Mouse (Mus musculus) neural tube, embryonic 15.5 days (tissue): ENCODE results near the gene B130006D01Rik. TPM values are rescaled to one million over a fixed set of nuclear protein-coding genes. Genes with fewer than 3 reads are reported as not detected.
A peak's percentile ranks its signal among the peaks of the same experiment; 100 is the strongest.

Source experiments
- ATAC-seq: fragments of 200-750 bp; cut with Nextera tagmentation; 2 replicates; pipeline ENCODE4 v1.8.0; 2017; ENCODE audit warnings: mild to moderate bottlenecking, moderate TSS enrichment, moderate library complexity; ENCODE audit not compliant: low FRiP score
- H3K27ac ChIP-seq: fragments of 300-500 bp; sonication (generic); replicated peaks from 2 replicates; pipeline ENCODE4 v1.5.1; 2015; ENCODE audit warnings: mild to moderate bottlenecking, inconsistent platforms
- H3K27me3 ChIP-seq: fragments of 300-500 bp; sonication (generic); replicated peaks from 2 replicates; pipeline ENCODE4 v1.6.1; 2015; ENCODE audit warnings: inconsistent platforms
- H3K36me3 ChIP-seq: fragments of 300-500 bp; sonication (generic); 2 replicates; pipeline ENCODE4 v1.6.1; 2015; ENCODE audit warnings: inconsistent platforms
- H3K4me1 ChIP-seq: fragments of 300-500 bp; sonication (generic); 2 replicates; pipeline ENCODE4 v1.6.1; 2015; ENCODE audit warnings: inconsistent platforms
- H3K4me2 ChIP-seq: fragments of 300-500 bp; sonication (generic); 2 replicates; pipeline ENCODE4 v1.6.1; 2015; ENCODE audit warnings: inconsistent platforms, mild to moderate bottlenecking, moderate library complexity
- H3K4me3 ChIP-seq: fragments of 300-500 bp; sonication (generic); replicated peaks from 2 replicates; pipeline ENCODE4 v1.5.1; 2015; ENCODE audit warnings: mild to moderate bottlenecking, inconsistent platforms
- H3K9ac ChIP-seq: fragments of 300-500 bp; sonication (generic); replicated peaks from 2 replicates; pipeline ENCODE4 v1.6.1; 2015; ENCODE audit warnings: mild to moderate bottlenecking, inconsistent platforms
- H3K9me3 ChIP-seq: fragments of 300-500 bp; sonication (generic); replicated peaks from 2 replicates; pipeline ENCODE4 v1.6.1; 2016; ENCODE audit warnings: inconsistent platforms
- WGBS: fragments of 180-500 bp; shearing (Covaris S2); methylation state at CpG from one replicate; pipeline ENCODE4 v1.1.7; 2015; ENCODE audit warnings: mixed read lengths; 5-methylcytosine and 5-hydroxymethylcytosine counted together
- polyA plus RNA-seq: library from polyadenylated mRNA; unstranded; fragments of >200 nt; fragmentation: Nextera tagmentation; extraction: Ambion mirVana; gene quantifications from 2 replicates; pipeline ENCODE4 v1.2.1, GENCODE M21; 2015

Gene B130006D01Rik
- 0.99 and 1.3 TPM in 2 replicates for polyA plus RNA-seq

DNA sequence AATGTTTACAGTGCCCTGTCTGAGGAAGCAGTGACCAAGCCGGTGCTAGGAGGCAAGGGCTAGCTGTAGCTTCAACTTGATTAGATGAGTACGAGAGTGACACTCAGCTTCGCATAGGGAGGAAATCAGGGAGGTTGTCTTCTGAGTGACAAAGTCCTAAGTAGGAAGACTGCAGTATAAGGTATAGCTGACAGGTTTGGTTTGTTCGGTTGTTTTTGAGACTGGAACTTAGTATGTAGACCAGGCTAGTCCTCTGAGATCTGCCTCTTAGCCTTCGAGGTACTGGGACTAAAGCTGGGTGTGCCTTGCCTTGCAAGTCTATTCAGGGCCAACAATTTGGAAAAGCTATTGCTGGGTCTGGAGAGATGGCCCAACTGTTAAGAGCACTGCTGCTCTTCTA lies at the start of gene B130006D01Rik:
B130006D01Rik (plus strand) TSS at position 301 of the 400 bp plus-strand sequence.
- Histone ChIP-seq H3K9ac (no peak within 1 kb of the TSS), H3K36me3 (no peaks in the 10 kb centered on the region), H3K4me1 (no peaks in the 10 kb centered on the region), H3K9me3 (no peaks in the 10 kb centered on the region), H3K27me3 (no peaks in the 10 kb centered on the region), H3K4me2 (no peak within 1 kb of the TSS), H3K27ac (no peak within 1 kb of the TSS), H3K4me3 (no peak within 1 kb of the TSS)
- 95% methylated on average over 5 of the region's 5 CpGs for WGBS
- ATAC-seq = no peak

DNA sequence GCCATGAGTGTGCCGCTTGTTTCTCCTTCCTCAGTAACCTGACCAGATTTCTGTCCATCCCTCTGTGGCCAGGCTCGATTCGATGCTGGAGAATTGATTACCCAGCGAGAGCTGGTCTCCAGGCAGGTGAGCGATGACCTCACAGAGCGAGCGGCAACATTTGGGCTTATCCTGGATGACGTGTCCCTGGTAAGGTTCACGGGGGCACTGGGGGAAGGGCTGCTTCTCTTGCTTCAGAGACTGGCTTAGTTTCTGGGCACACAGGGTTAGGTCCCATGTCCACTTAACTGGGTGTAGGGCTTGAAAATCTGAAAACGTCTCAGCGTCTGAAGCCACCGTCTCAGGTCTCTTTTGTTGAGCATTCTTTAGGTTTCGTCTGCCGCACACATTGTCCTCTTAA lies 47.9 kb upstream of the B130006D01Rik start:
- Histone ChIP-seq H3K4me3 (no peak overlapping the region), H3K9ac (no peak overlapping the region), H3K4me1 (peaks cover 9% of the 10 kb centered on the region; the same call in 1 of the 2 replicates), H3K9me3 (no peaks in the 10 kb centered on the region), H3K36me3 (peaks cover 66% of the 10 kb centered on the region), H3K4me2 (no peak overlapping the region), H3K27me3 (no peaks in the 10 kb centered on the region), H3K27ac (peak overlapping the region; percentile 42; the same call in 1 of the 2 replicates)
- 90% methylated on average over 14 of the region's 14 CpGs for WGBS
- ATAC-seq = no peak

DNA sequence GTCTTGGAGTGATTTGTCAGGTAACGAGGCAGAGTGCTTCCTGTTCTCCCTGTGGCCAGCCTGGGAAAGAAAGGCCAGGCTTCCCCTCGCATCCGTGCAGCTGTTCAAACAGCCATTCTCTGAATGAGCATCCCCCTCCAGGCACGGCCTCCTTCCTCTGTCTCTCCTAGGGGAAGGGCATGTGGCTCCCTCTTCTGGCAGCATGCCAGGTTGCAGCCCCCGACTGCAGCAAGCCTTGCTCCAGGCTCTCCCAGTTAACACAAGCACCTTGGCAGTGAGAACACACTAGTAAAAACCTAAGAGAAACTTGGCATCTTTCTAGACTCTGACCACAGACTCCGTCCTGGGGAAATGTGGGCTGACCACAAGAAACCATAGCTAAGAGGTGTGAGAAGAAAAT lies 47.1 kb upstream of the B130006D01Rik start:
- H3K27ac ChIP-seq = peak overlapping the region; percentile 42; the same call in 1 of the 2 replicates
- no peak overlapping the region for H3K9ac ChIP-seq
- H3K36me3 ChIP-seq = peaks cover 67% of the 10 kb centered on the region
- no peaks in the 10 kb centered on the region for H3K9me3 ChIP-seq
- no peak overlapping the region for H3K4me2 ChIP-seq
- no peaks in the 10 kb centered on the region for H3K27me3 ChIP-seq
- H3K4me3 ChIP-seq = no peak overlapping the region
- peaks cover 9% of the 10 kb centered on the region; the same call in 1 of the 2 replicates for H3K4me1 ChIP-seq
- peak; percentile 35; the same call in 1 of the 2 replicates for ATAC-seq
- WGBS = 12% methylated on average over 6 of the region's 6 CpGs

DNA sequence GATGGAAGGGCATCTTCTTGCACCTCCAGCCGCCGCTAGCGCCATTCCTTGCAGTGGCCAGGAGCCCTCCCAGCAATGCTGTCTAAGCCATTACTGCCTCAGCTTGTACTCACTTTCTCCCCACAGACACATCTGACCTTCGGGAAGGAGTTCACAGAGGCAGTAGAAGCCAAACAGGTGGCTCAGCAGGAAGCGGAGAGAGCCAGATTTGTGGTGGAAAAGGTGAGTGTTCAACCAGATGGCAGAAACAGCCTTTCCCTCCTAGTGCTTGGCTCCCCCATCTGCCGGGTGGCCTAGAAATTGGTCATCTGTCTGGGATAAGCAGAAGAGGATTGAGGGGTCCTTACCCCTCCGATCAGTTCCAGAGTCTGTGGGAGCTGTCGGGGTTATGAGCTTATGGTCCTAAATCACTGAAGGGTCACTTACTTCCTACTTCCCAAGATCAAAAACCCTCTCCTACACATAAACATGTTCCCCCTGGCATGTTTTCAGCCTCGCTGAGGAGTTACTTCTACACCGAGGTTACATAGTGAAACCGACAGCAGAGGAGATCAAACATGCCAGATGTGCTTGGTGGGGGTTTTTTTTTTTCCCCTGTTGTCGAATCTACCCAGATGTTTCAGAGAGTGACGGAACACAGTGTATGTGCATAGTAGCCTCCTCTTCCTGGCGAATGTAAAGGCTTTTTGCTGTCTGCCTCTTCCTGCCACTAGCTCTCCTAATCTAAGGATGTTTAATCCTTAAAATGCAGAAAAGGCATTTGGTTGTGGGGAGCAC lies 45.3 kb upstream of the B130006D01Rik start:
- Histone ChIP-seq H3K9me3 (no peaks in the 10 kb centered on the region), H3K4me3 (no peak overlapping the region), H3K4me1 (peaks cover 9% of the 10 kb centered on the region; the same call in 1 of the 2 replicates), H3K27me3 (no peaks in the 10 kb centered on the region), H3K36me3 (peaks cover 63% of the 10 kb centered on the region), H3K4me2 (no peak overlapping the region), H3K27ac (no peak overlapping the region), H3K9ac (no peak overlapping the region)
- WGBS = 92% methylated on average over 14 of the region's 14 CpGs
- ATAC-seq = no peak

DNA sequence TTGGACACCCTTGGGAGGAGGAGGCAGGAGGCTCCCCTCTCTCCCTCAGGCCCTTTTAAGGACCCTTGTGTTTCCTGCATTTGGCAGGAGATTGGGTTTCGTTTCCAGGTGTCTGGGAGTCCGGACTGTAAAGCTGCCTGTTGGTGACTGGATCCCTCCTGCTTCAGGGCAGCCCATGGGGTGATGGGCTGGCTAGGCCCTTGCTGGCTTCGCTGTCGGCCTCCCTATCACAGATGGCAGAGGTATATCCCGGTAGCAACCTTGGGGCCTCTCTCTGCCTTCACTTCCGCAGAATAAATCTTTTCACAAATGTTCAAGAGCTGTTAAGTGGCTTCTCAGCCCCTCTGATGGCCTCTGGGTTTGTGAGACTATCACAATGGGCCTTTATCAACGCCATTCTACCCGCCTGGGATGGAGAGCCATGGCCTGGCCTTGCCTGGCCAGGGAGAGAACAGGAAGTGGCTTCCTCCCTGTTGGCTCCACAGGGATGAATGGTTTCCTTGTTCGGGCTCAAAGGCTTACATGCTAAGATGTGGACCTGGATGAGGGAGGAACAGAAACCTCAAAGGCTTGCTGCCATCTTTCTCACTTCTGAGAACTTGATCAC lies 41.3 kb upstream of the B130006D01Rik start:
- no peaks in the 10 kb centered on the region for H3K27me3 ChIP-seq
- H3K4me1 ChIP-seq = no peaks in the 10 kb centered on the region
- H3K4me3 ChIP-seq = no peak overlapping the region
- H3K4me2 ChIP-seq = no peak overlapping the region
- 67% methylated on average over 9 of the region's 9 CpGs for WGBS
- H3K36me3 ChIP-seq = peaks cover 45% of the 10 kb centered on the region
- H3K9ac ChIP-seq = no peak overlapping the region
- no peak for ATAC-seq
- H3K27ac ChIP-seq = no peak overlapping the region
- H3K9me3 ChIP-seq = no peaks in the 10 kb centered on the region

DNA sequence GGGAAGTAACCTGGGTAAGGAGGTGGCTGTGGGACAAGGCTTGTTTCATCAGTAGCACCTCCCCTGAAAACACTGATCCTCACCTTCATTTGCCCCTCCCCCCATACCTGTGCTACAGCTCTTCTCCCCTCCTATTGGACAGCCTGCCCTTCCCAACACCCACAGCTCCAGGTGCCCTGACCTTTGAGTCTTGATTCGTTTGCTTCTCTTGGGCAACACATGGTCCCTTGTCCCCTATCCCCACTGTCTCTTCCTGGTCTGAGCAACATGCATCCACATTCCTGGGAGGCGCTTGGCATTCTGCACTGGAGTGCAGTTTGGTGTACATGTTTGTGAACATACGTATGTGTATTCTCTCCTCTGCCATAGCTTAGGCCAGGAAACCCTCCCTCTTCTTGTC lies 40.4 kb upstream of the B130006D01Rik start:
- WGBS = 88% methylated on average over 3 of the region's 3 CpGs
- no peak for ATAC-seq

DNA sequence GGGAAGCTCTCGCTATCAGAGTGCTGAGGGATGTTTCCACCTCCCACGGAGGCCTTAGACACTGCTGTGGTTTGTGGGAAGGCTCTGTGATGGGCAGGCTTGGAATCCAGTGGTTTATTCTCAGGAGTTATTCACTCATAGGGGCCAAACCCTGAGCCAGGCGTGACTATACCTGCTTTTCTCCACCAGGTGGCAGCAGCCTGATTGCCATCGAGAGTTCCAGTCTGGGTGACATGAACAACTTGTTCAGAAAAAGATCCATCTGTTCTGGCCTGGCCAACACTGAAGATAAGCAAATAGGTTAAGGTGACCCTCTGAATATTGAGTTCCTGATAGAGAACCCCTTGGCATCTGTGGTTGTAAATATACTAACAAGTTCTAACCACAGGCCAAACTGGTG lies 37.4 kb upstream of the B130006D01Rik start:
- Histone ChIP-seq H3K4me1 (no peaks in the 10 kb centered on the region), H3K9ac (no peak overlapping the region), H3K9me3 (no peaks in the 10 kb centered on the region), H3K36me3 (peaks cover 12% of the 10 kb centered on the region; the same call in 1 of the 2 replicates), H3K27ac (no peak overlapping the region), H3K4me3 (no peak overlapping the region), H3K4me2 (no peak overlapping the region), H3K27me3 (no peaks in the 10 kb centered on the region)
- WGBS = 7% methylated on average over 4 of the region's 4 CpGs
- no peak for ATAC-seq

More for the DNA sequence above, 40.4 kb upstream of the B130006D01Rik start:
- Histone ChIP-seq H3K27ac (no peak overlapping the region), H3K4me2 (no peak overlapping the region), H3K9me3 (no peaks in the 10 kb centered on the region), H3K4me1 (no peaks in the 10 kb centered on the region), H3K27me3 (no peaks in the 10 kb centered on the region), H3K36me3 (peaks cover 37% of the 10 kb centered on the region), H3K4me3 (no peak overlapping the region), H3K9ac (no peak overlapping the region)

DNA sequence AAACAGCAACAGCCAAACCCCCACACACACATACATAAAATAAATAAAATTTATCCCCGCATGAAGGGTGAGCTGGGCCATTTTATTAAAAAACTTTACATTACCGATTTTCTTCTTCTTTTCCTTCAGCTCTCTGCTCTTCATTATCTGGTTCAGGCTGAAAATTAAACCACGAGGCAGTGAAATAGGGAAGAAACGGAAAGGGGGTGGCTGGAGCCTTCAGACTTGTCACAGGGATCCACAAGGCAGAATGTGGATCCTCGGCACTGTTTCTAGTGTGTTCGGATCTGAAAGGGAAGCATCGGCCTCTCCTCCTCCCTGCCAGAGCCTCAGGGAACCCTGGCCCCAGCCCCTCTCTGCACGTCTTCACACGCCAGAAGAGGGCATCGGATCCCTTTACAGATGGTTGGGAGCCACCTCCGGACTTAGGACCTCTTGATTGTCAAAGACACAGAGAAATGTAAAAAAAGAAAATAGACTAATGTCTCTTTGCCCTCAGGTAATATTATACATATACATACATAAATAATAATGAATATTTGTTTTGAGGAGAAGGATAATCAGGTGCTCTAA lies 36.2 kb upstream of the B130006D01Rik start:
- 0 out of 2 replicates have a peak, but pooled peaks cover under 1% of the 10 kb centered on the region for H3K36me3 ChIP-seq
- H3K27me3 ChIP-seq = no peaks in the 10 kb centered on the region
- H3K27ac ChIP-seq = no peak overlapping the region
- ATAC-seq = no peak
- H3K4me1 ChIP-seq = no peaks in the 10 kb centered on the region
- no peak overlapping the region for H3K9ac ChIP-seq
- H3K4me2 ChIP-seq = no peak overlapping the region
- WGBS = 44% methylated on average over 11 of the region's 11 CpGs
- no peak overlapping the region for H3K4me3 ChIP-seq
- no peaks in the 10 kb centered on the region for H3K9me3 ChIP-seq

DNA sequence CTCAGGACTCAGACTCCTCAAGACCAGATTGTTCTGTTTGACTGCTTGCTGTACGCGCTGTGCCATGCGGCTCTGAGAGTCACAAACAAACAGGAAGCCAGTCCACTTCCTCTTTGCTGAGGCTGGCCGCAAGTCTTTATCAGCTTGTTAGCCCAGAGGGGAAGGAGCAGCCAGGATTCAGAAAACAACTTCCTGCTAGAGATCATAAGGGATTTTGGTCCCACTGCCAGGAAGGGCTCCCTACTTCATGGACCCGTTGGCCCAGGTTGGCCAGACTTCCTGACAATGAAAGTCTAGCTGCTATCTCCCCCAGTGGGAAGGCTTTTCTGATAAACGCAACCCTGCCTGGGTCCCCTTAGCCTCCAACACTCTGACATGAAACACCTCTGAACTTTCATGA lies 34.9 kb upstream of the B130006D01Rik start:
- Histone ChIP-seq H3K4me1 (no peaks in the 10 kb centered on the region), H3K27ac (no peak overlapping the region), H3K9ac (no peak overlapping the region), H3K36me3 (no peaks in the 10 kb centered on the region), H3K4me2 (no peak overlapping the region), H3K27me3 (no peaks in the 10 kb centered on the region), H3K4me3 (no peak overlapping the region), H3K9me3 (no peaks in the 10 kb centered on the region)
- 82% methylated on average over 6 of the region's 6 CpGs for WGBS
- no peak for ATAC-seq

DNA sequence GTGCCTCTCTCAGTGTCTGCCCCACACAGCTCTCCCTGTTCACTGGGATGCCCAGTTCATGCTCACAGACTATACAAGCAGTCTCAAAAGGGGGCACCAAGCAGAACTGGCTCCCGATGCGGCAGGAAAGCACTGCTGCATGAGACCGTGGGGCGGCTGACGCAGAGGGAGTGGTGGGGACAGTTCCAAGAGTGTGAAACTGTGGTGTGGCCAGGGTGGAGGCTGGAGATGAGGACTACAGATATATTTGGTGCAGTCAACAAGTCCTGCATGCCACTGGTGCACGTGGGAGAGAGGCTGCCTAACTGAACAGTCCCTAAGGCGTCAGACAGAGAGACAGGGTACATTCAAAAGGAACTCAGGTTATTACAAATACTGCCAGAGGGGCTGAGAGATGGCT lies 34.4 kb upstream of the B130006D01Rik start:
- no peak for ATAC-seq
- Histone ChIP-seq H3K9me3 (no peaks in the 10 kb centered on the region), H3K9ac (no peak overlapping the region), H3K27ac (no peak overlapping the region), H3K36me3 (no peaks in the 10 kb centered on the region), H3K27me3 (no peaks in the 10 kb centered on the region), H3K4me2 (no peak overlapping the region), H3K4me1 (no peaks in the 10 kb centered on the region), H3K4me3 (no peak overlapping the region)
- WGBS = 70% methylated on average over 7 of the region's 7 CpGs

DNA sequence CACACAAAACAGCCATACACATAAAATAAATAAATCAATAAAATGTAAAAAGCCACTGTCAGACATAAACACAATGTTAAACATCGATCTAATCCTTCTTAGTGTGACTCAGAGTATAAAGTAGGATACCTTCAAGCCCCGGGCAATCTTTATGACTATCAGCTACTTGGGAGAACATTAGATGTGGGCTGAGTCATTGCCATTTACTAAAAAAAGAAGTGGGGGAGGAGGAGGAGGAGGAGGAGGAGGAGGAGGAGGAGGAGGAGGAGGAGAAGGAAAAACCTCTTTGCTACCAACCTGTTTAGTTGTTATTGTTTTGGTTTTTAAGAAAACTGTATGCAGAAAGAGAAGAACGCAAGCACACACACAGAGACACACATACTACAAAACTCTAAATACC lies 33.8 kb upstream of the B130006D01Rik start:
- ATAC-seq = no peak
- WGBS = 88% methylated on average over 3 of the region's 3 CpGs

DNA sequence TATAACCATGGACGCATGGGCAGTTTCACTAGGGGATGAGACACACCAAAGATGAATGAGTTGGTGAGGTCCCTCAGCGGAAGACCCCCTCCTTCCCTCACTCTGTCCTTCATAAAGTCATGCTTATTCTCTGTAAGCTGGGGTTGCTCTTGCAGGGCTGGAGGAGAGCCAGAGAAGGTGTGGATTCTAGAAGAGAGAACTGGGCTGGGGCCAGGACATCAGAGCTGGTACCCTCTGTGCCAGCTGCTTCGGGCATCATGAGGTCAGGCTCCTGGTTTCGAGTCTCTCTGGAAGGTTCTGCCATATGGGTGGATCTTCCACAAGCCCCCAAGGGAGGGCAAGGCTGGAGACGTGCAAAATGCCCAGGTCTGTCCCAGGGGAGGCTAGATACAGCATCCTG lies 24.8 kb upstream of the B130006D01Rik start:
- Histone ChIP-seq H3K9ac (no peak overlapping the region), H3K4me1 (no peaks in the 10 kb centered on the region), H3K4me2 (no peak overlapping the region), H3K4me3 (no peak overlapping the region), H3K36me3 (no peaks in the 10 kb centered on the region), H3K27me3 (no peaks in the 10 kb centered on the region), H3K27ac (no peak overlapping the region), H3K9me3 (no peaks in the 10 kb centered on the region)
- no peak for ATAC-seq
- WGBS = 76% methylated on average over 5 of the region's 5 CpGs

More for the DNA sequence above, 33.8 kb upstream of the B130006D01Rik start:
- Histone ChIP-seq H3K4me2 (no peak overlapping the region), H3K27ac (no peak overlapping the region), H3K36me3 (no peaks in the 10 kb centered on the region), H3K4me1 (no peaks in the 10 kb centered on the region), H3K9me3 (no peaks in the 10 kb centered on the region), H3K9ac (no peak overlapping the region), H3K4me3 (no peak overlapping the region), H3K27me3 (no peaks in the 10 kb centered on the region)
